Mouse (Mus musculus): ENCODE data around the gene Smad1.

Gene Smad1

GRCm38 (mm10) chr8:79384276-79385271, 14.7 kb downstream of the Smad1 start:
- no peak for DNase-seq (ENCODE audit: low read depth, low spot score)

GRCm38 (mm10) chr8:79382857-79383262, 16.5 kb downstream of the Smad1 start:
- DNase-seq (ENCODE audit: low read depth, low spot score), result no peak

DNA sequence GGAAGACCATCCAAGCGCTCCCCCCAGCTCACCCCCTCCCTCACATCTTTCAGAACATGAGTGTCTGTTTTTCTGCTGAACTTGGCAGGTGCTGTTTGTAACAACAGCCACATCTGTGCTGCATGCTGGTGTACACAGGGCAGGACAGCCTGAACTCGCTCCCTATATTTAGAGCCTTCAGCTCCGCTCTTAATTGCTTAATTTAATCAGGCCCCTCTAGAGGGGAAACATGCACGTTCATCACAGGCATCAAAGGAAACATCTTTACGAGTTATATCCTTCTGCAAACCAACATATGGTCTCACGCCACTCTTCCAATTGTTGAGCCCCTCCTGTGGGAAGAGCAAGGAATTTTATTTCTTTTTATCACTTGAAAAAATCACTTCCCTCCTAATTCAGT, 17.5 kb downstream of the Smad1 start:
- DNase-seq (ENCODE audit: low read depth, low spot score), result no peak

DNA sequence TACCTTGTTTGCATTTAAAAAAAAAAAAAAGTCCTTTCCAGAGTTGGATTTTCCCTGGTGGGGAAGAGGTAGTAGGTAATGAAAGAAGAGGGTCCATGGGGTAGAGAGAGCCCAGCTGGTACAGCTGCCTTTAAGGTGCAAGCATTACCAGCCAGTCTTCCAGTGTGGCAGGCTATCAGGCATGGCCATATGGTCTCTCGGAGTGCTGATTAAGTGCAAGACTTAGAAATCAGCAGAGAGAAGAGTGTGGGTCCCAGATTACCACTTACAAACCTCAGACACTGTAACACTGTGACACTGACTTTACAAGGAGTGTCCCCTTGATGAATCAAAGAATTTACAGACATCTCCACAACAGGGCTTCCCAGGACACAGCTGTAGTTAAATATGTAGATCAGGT, 18.9 kb downstream of the Smad1 start:
- no peak for DNase-seq (ENCODE audit: low read depth, low spot score)

- DNase-seq (ENCODE audit: low read depth, low spot score), result no peak
These were observed 19.3 kb downstream of the Smad1 start for GRCm38 (mm10) chr8:79379971-79380370.

- DNase-seq (ENCODE audit: low read depth, low spot score), result no peak
These were observed 22.7 kb downstream of the Smad1 start for GRCm38 (mm10) chr8:79376648-79377047.

GRCm38 (mm10) chr8:79375775-79376123, 23.6 kb downstream of the Smad1 start:
- DNase-seq (ENCODE audit: low read depth, low spot score), result no peak

DNA sequence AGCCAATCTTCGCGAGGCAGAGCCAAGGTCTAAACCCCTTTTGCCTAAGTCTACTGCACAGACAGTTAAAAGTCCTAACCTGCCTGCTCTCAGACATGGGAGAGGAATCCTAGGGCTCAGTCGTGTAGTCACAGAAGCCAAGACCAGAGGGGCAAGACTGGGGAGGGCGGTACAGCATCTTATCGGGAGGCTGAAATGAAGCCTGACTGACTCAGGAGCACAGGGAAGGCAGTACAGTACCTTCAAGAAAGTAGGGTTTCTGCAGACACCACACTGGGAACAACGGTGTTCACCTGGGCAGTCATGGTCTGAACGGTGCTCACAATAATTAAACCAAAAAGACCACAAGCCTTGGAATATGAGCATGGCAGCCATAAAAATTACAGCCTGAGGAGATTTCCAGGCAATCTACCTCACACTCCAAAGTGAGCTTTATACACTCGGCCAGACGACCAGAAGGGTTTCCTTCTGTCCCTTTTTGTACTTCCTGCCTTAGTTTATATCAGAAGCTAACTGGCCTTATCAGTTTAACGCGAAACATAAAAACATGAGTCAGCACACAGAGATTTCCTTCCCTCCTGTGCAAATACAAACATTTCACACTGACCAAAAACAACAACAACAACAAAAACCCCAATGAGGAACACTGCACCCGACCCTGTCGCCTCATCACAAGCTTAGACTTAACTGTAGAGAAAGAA, 24.1 kb downstream of the Smad1 start:
- no peak for DNase-seq (ENCODE audit: low read depth, low spot score)

DNA sequence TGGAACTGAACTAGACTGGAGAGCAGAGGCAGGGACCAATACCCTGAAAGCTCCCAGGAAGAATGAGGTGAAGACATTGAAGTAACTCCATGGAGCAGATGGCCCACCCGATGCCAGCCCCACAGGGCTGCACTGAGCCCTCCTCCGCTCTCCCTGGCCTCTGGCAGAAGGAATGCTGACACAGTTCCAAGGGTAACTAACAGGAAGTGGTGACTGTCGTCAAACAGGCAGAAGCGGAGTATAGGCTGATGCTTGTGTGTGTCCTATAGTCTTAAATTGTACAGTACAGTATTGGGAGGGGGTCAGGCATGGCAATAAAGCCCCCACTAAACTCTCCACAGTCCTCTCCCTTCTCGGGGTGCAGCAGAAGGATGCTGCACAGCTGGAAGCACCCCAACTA, 24.9 kb downstream of the Smad1 start:
- no peak for DNase-seq (ENCODE audit: low read depth, low spot score)

DNA sequence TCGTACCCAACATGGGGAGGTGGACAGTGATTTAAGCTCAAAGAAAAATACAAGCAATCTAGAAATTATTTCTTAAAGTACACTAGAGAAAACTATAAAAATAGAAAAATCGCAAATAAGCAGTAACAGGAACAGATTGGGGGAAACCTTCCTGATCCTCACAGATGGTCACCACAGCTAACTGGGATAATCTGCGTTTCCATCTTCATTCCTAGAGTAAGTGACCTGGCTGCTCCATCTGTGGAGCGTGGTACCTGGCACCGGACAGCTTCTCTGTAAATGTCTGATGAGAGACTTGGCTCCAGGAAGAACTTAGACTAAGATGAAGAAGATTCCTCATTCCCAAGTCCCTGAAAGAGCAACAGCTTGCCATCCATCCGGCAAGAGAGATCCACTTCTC, 25.8 kb downstream of the Smad1 start:
- DNase-seq (ENCODE audit: low read depth, low spot score), result no peak

- no peak for DNase-seq (ENCODE audit: low read depth, low spot score)
These were observed 26.4 kb downstream of the Smad1 start for GRCm38 (mm10) chr8:79372960-79373359.

DNA sequence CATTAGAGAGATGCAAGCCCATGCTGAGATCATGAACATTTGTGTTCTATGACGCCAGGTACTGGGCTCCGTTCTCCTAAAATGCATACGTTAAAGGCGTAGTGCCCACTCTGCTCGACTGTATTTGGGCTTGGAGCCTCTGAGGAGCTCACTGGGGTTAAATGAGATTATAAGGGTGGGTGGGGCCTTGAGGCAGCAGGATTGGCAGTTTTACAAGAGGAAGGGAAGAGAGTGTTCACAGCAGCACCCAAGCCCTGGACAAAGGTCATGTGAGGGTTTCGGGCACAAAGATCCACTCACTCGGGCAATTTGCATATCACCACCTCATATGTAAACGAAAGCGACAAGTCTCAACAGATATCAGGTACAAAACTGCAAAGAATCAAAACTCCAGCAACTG, 26.8 kb downstream of the Smad1 start:
- DNase-seq (ENCODE audit: low read depth, low spot score), result peak; percentile 22

DNA sequence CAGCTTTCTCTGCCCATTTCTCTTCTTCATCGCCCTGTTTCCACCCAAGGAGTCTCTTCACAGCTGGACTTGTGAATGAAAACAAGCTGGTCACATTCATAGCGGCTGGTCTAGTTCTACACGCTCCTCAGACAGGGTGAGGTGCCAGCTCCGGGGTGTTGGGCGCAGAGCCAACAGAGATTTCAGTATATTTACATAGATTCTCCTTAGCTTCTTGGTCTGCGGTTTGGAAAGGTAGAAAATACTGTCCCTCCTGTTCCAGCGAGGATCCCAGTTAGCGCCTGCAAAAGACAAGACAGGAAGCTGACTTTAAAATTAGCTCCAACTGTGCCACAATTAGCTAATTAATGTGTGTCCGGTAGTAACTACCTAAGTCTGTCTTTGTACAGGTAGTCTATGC, 27.2 kb downstream of the Smad1 start:
- no peak for DNase-seq (ENCODE audit: low read depth, low spot score)

- no peak for DNase-seq (ENCODE audit: low read depth, low spot score)
These were observed 28.6 kb downstream of the Smad1 start for GRCm38 (mm10) chr8:79370646-79371290.

GRCm38 (mm10) chr8:79369163-79369562, 30.2 kb downstream of the Smad1 start:
- DNase-seq (ENCODE audit: low read depth, low spot score), result no peak

GRCm38 (mm10) chr8:79367959-79368358, 31.4 kb downstream of the Smad1 start:
- DNase-seq (ENCODE audit: low read depth, low spot score), result no peak

- no peak for DNase-seq (ENCODE audit: low read depth, low spot score)
These were observed 32.0 kb downstream of the Smad1 start for GRCm38 (mm10) chr8:79367350-79367749.

- DNase-seq (ENCODE audit: low read depth, low spot score), result no peak
These were observed 33.1 kb downstream of the Smad1 start for GRCm38 (mm10) chr8:79366227-79366626.

DNA sequence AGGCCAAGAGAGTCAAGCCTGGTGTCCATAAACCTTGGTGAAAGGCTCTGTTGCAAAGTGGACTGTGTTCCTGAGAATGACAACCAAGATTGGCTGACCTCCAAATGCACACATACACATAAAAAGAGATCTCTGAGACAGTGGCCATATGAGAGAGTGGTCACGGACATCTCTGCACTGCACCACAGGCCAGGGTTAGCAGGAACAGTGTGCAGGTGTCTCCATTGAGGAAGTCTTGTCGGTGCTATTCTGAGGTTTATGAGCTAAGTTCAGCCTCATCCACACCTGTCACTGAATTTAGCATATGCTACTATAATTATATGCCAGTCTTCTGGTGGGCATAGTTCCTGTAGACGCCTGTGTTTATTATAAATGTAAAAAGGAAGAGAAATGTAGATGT, 33.6 kb downstream of the Smad1 start:
- no peak for DNase-seq (ENCODE audit: low read depth, low spot score)

GRCm38 (mm10) chr8:79364806-79365205, 34.5 kb downstream of the Smad1 start:
- DNase-seq (ENCODE audit: low read depth, low spot score), result no peak

GRCm38 (mm10) chr8:79362430-79362829, 36.9 kb downstream of the Smad1 start:
- no peak for DNase-seq (ENCODE audit: low read depth, low spot score)

- no peak for DNase-seq (ENCODE audit: low read depth, low spot score)
These were observed 38.4 kb downstream of the Smad1 start for GRCm38 (mm10) chr8:79360774-79361527.
